Mouse (Mus musculus): ENCODE results near the gene Gm42791. TPM values are rescaled to one million over a fixed set of nuclear protein-coding genes. Genes with fewer than 3 reads are reported as not detected.

Gene Gm42791
- total RNA-seq, 2 experiments from 2014 or later, result 14.2 TPM; not detected in 1

DNA sequence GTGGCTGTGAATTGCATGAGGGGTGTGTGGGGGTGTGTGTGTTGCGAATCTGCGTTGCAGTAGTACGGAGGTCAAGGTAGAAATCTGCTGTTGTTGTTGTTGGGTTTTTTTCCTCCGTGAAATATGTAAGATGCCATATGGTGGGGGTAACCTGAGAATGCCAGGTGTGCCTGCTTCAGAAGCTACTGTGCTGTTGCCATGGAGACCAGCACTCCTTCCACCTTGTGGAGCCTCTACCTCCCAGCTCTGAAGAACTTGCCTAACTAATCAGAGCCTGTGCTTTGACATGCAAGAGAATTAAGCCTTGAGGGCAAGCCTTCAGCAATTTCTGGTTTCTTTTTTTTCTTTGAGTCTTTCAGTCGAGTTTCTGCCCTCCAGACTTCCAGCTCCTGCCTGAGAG, 140.8 kb downstream of the Gm42791 start:
- ATAC-seq (replicated peaks; ENCODE audit: low FRiP score, poor library complexity, severe bottlenecking), result no peak

DNA sequence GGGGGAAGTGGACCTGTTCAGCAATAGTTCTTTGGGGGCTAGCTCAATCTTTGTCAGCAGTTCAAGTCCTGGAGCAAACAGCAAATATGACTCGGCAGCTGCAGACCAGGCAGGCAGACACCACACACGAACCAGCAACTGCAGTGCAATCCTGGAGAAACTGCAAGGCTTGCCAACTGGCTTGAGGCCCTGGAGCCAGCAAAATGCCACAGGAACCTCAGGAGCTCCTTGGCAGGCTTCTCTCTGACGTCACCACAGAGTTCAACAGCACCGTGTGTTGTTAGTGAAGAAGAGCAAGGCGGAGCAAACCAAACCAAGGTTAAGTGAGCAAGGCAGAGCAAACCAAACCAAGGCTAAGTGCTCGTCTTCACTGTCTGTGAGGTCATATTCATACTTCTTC, 145.4 kb downstream of the Gm42791 start:
- no peak for ATAC-seq (replicated peaks; ENCODE audit: low FRiP score, poor library complexity, severe bottlenecking)

DNA sequence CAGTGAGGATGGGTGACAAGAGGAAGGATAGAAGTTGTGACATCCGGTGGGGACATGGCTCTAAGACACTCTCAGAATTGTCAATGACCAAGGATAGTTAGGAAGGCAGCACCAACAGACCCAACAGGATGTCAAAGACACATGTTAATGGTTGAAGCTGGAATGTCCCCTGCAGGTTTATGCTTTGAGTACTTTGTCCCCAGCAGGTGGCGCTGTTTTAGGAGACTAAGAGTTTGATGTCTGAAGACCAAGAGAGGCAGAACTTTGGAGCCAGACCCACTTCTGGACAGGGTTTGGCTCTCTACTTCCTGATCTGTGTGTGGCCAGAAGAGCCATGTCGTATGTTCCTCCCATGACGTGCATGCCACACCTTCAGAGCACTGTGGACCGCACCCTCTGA, 147.9 kb downstream of the Gm42791 start:
- no peak for ATAC-seq (replicated peaks; ENCODE audit: low FRiP score, poor library complexity, severe bottlenecking)

Other genes with a start within 250 kb of the Gm42791 start
- gene Katnal1, start 65.8 kb downstream of the Gm42791 start, total RNA-seq (2015; ENCODE audit: low replicate concordance), result 4.0 and 4.6 TPM in 2 replicates
- 9.1 and 10.4 TPM in 2 replicates for gene Katnal1, start 65.8 kb downstream of the Gm42791 start, total RNA-seq (2017; ENCODE audit: low replicate concordance)
- 5.2 and 7.5 TPM in 2 replicates for gene Uspl1, start 189.2 kb upstream of the Gm42791 start, total RNA-seq (2015; ENCODE audit: low replicate concordance)
- gene Uspl1, start 189.2 kb upstream of the Gm42791 start, total RNA-seq (2017; ENCODE audit: low replicate concordance), result 10.0 and 15.1 TPM in 2 replicates
- 310 and 337 TPM in 2 replicates for gene Hmgb1, start 189.3 kb upstream of the Gm42791 start, total RNA-seq (2015; ENCODE audit: low replicate concordance)
- 224 and 253 TPM in 2 replicates for gene Hmgb1, start 189.3 kb upstream of the Gm42791 start, total RNA-seq (2017; ENCODE audit: low replicate concordance)

Data from erythroblast, adult 5-6 weeks (primary cell).